Mouse (Mus musculus) embryonic facial prominence, embryonic 12.5 days (tissue): ENCODE measurements around the gene Dnah3. TPM values are rescaled to one million over a fixed set of nuclear protein-coding genes. Genes with fewer than 3 reads are reported as not detected.

ENCODE experiments used
- ATAC-seq: fragments of 200-750 bp; cut with Nextera tagmentation; 2 replicates; pipeline ENCODE4 v1.8.0; 2017; ENCODE audit not compliant: insufficient number of reproducible peaks, insufficient read depth, low FRiP score, low TSS enrichment
- H3K27ac ChIP-seq: fragments of 300-500 bp; sonication (generic); 2 replicates; pipeline ENCODE4 v1.5.1; 2016; ENCODE audit warnings: mild to moderate bottlenecking
- H3K27me3 ChIP-seq: fragments of 300-500 bp; sonication (generic); 2 replicates; pipeline ENCODE4 v1.6.1; 2016; ENCODE audit warnings: mild to moderate bottlenecking, moderate library complexity
- H3K36me3 ChIP-seq: fragments of 300-500 bp; sonication (generic); 2 replicates; pipeline ENCODE4 v1.6.1; 2016; ENCODE audit warnings: mild to moderate bottlenecking
- H3K4me1 ChIP-seq: fragments of 300-500 bp; sonication (generic); 2 replicates; pipeline ENCODE4 v1.6.1; 2016
- H3K4me2 ChIP-seq: fragments of 300-500 bp; sonication (generic); replicated peaks from 2 replicates; pipeline ENCODE4 v1.6.1; 2016; ENCODE audit warnings: mild to moderate bottlenecking, moderate library complexity
- H3K4me3 ChIP-seq: fragments of 300-500 bp; sonication (generic); 2 replicates; pipeline ENCODE4 v1.5.1; 2016; ENCODE audit warnings: mild to moderate bottlenecking
- H3K9ac ChIP-seq: fragments of 300-500 bp; sonication (generic); 2 replicates; pipeline ENCODE4 v1.6.1; 2016; ENCODE audit warnings: mild to moderate bottlenecking, moderate library complexity
- H3K9me3 ChIP-seq: fragments of 300-500 bp; sonication (generic); 2 replicates; pipeline ENCODE4 v1.6.1; 2016; ENCODE audit warnings: mild to moderate bottlenecking, moderate library complexity
- WGBS: fragments of 180-500 bp; shearing (Covaris S2); methylation state at CpG from one replicate; pipeline ENCODE4 v1.1.7; 2016; 5-methylcytosine and 5-hydroxymethylcytosine counted together
- polyA plus RNA-seq: library from polyadenylated mRNA; unstranded; fragments of >200 nt; fragmentation: Nextera tagmentation; extraction: Ambion mirVana; gene quantifications from 2 replicates; pipeline ENCODE4 v1.2.1, GENCODE M21; 2016

The Dnah3 gene
- polyA plus RNA-seq: not detected in 2 replicates

- Histone ChIP-seq H3K9ac (no peak within 1 kb of the TSS), H3K4me2 (no peak within 1 kb of the TSS), H3K36me3 (no peaks in the 10 kb centered on the region), H3K4me1 (no peaks in the 10 kb centered on the region), H3K9me3 (no peaks in the 10 kb centered on the region), H3K27ac (no peak within 1 kb of the TSS), H3K4me3 (no peak within 1 kb of the TSS), H3K27me3 (no peaks in the 10 kb centered on the region)
- 85% methylated on average over 6 of the region's 6 CpGs for WGBS
- ATAC-seq: no peak
These were observed at the start of gene Dnah3 for GRCm38 (mm10) chr7:120095180-120095579. Gene Dnah3 (minus strand): TSS chr7:120095280.

DNA sequence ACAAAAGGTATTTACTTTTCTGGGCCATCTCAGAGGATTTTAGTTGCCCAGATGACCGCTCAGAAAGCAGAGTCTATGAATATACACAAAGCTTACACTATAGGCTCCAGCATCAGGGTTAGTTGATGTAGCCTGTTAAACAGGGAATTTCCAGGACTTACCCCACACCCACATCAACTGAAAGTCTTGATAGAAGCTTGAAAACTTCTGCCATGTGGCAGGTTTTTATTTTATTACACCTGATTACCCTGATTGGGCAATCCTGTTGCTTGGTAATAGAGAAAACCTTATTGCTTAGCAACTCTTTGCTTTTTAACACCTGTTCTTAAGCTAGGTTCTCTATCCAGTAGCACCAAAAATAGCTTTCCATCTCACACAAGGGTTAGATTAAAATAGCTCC lies 47.7 kb upstream of the Dnah3 start:
- H3K4me3 ChIP-seq: no peak overlapping the region
- H3K4me1 ChIP-seq: no peaks in the 10 kb centered on the region
- H3K27me3 ChIP-seq: no peaks in the 10 kb centered on the region
- 86% methylated on average over 1 of the region's 1 CpGs for WGBS
- no peak overlapping the region for H3K27ac ChIP-seq
- H3K4me2 ChIP-seq: no peak overlapping the region
- no peaks in the 10 kb centered on the region for H3K36me3 ChIP-seq
- no peaks in the 10 kb centered on the region for H3K9me3 ChIP-seq
- ATAC-seq: no peak
- no peak overlapping the region for H3K9ac ChIP-seq

DNA sequence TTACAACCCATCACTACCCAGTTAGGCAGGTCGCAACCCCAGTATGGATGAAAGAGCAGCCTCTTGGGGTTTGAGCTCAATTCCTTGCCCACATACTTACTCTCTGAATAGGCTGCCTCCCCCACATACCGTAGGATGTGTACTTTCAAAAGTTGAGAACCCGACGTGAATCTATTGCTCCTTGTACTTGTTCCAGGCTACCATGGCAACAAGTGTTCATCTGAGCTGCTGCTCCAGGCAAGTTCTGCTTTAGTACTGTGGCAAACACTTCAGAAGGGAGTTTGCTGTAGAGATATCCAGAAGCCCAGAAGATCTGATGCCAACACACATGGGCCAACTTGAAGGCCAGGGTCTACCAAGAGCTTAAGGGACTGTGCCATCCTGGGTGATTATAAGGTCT lies 33.9 kb upstream of the Dnah3 start:
- Histone ChIP-seq H3K36me3 (no peaks in the 10 kb centered on the region), H3K27ac (0 out of 2 replicates have a peak overlapping the region, but pooled peaks have one; percentile 80), H3K4me3 (no peak overlapping the region), H3K4me1 (peaks cover 27% of the 10 kb centered on the region), H3K27me3 (no peaks in the 10 kb centered on the region), H3K9ac (no peak overlapping the region), H3K9me3 (no peaks in the 10 kb centered on the region), H3K4me2 (no peak overlapping the region)
- WGBS: 73% methylated on average over 4 of the region's 4 CpGs
- ATAC-seq: no peak

- H3K4me2 ChIP-seq: no peak overlapping the region
- peak; percentile 77 for ATAC-seq
These were observed 32.6 kb upstream of the Dnah3 start for GRCm38 (mm10) chr7:120127686-120128059.

GRCm38 (mm10) chr7:120126976-120127685 lies 32.1 kb upstream of the Dnah3 start:
- ATAC-seq: peak; percentile 70
- Histone ChIP-seq H3K4me2 (no peak overlapping the region; the same call in 1 of the 2 replicates), H3K27ac (peak overlapping the region; percentile 80), H3K9ac (no peak overlapping the region), H3K36me3 (no peaks in the 10 kb centered on the region), H3K27me3 (no peaks in the 10 kb centered on the region), H3K9me3 (no peaks in the 10 kb centered on the region), H3K4me1 (peaks cover 27% of the 10 kb centered on the region), H3K4me3 (no peak overlapping the region)
- WGBS: 11% methylated on average over 5 of the region's 5 CpGs

More at GRCm38 (mm10) chr7:120127686-120128059, 32.6 kb upstream of the Dnah3 start:
- H3K27ac ChIP-seq: peak overlapping the region; percentile 80
- H3K9ac ChIP-seq: no peak overlapping the region
- no peaks in the 10 kb centered on the region for H3K36me3 ChIP-seq
- H3K4me3 ChIP-seq: no peak overlapping the region
- H3K4me1 ChIP-seq: peaks cover 27% of the 10 kb centered on the region
- WGBS: 11% methylated on average over 4 of the region's 4 CpGs
- no peaks in the 10 kb centered on the region for H3K9me3 ChIP-seq
- H3K27me3 ChIP-seq: no peaks in the 10 kb centered on the region

DNA sequence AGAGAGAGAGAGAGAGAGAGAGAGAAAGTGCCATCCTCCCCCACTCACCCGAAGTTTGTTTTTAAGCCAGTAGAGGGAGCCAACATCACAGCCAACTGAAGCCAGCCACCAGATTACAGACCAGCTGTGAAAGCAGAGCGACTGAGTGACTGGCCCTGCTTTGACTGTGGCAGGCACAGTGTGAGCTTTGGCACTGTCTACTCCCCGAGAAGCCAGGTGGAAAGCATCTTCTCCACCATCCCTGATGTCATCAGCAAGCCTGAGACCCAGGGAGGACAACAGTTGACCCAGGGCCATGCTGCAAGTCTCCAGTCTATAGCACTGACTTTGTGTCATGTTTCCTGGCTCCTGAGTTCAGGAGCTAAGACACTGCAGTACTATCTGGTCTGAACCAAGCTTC lies 29.8 kb upstream of the Dnah3 start:
- Histone ChIP-seq H3K9ac (no peak overlapping the region), H3K36me3 (no peaks in the 10 kb centered on the region), H3K4me1 (peaks cover 27% of the 10 kb centered on the region), H3K4me3 (no peak overlapping the region), H3K9me3 (no peaks in the 10 kb centered on the region), H3K4me2 (no peak overlapping the region), H3K27me3 (no peaks in the 10 kb centered on the region), H3K27ac (peak overlapping the region; percentile 69)
- WGBS: 6% methylated on average over 3 of the region's 3 CpGs
- ATAC-seq: peak; percentile 52; the same call in 1 of the 2 replicates

- H3K36me3 ChIP-seq: no peaks in the 10 kb centered on the region
- H3K4me1 ChIP-seq: peaks cover 27% of the 10 kb centered on the region
- H3K4me3 ChIP-seq: no peak overlapping the region
- ATAC-seq: no peak
- 72% methylated on average over 4 of the region's 4 CpGs for WGBS
- H3K27me3 ChIP-seq: no peaks in the 10 kb centered on the region
- no peaks in the 10 kb centered on the region for H3K9me3 ChIP-seq
- no peak overlapping the region for H3K4me2 ChIP-seq
- no peak overlapping the region for H3K27ac ChIP-seq
- no peak overlapping the region for H3K9ac ChIP-seq
These were observed 28.7 kb upstream of the Dnah3 start for GRCm38 (mm10) chr7:120123776-120124175.

GRCm38 (mm10) chr7:120117529-120117928 lies 22.4 kb upstream of the Dnah3 start:
- ATAC-seq: no peak
- WGBS: 42% methylated on average over 6 of the region's 6 CpGs
- no peaks in the 10 kb centered on the region for H3K9me3 ChIP-seq

GRCm38 (mm10) chr7:120116976-120117375 lies 21.9 kb upstream of the Dnah3 start:
- 0 out of 2 replicates have a peak, but pooled peaks have one; percentile 35 for ATAC-seq
- Histone ChIP-seq H3K4me3 (no peak overlapping the region), H3K9ac (no peak overlapping the region), H3K9me3 (no peaks in the 10 kb centered on the region), H3K4me1 (peaks cover 10% of the 10 kb centered on the region; the same call in 1 of the 2 replicates), H3K4me2 (no peak overlapping the region), H3K36me3 (no peaks in the 10 kb centered on the region), H3K27ac (0 out of 2 replicates have a peak overlapping the region, but pooled peaks have one; percentile 30), H3K27me3 (no peaks in the 10 kb centered on the region)
- 69% methylated on average over 5 of the region's 5 CpGs for WGBS

More at GRCm38 (mm10) chr7:120117529-120117928, 22.4 kb upstream of the Dnah3 start:
- H3K27me3 ChIP-seq: no peaks in the 10 kb centered on the region
- no peak overlapping the region for H3K9ac ChIP-seq
- no peak overlapping the region for H3K4me3 ChIP-seq
- H3K4me2 ChIP-seq: no peak overlapping the region
- H3K4me1 ChIP-seq: peaks cover 10% of the 10 kb centered on the region; the same call in 1 of the 2 replicates
- no peaks in the 10 kb centered on the region for H3K36me3 ChIP-seq
- 0 out of 2 replicates have a peak overlapping the region, but pooled peaks have one; percentile 30 for H3K27ac ChIP-seq

GRCm38 (mm10) chr7:120109676-120110075 lies 14.6 kb upstream of the Dnah3 start:
- H3K9ac ChIP-seq: no peak overlapping the region
- no peaks in the 10 kb centered on the region for H3K27me3 ChIP-seq
- no peak overlapping the region for H3K4me3 ChIP-seq
- no peak overlapping the region for H3K4me2 ChIP-seq
- 83% methylated on average over 5 of the region's 5 CpGs for WGBS
- no peaks in the 10 kb centered on the region for H3K4me1 ChIP-seq
- no peaks in the 10 kb centered on the region for H3K9me3 ChIP-seq
- no peak overlapping the region for H3K27ac ChIP-seq
- 0 out of 2 replicates have a peak, but pooled peaks cover 4% of the 10 kb centered on the region for H3K36me3 ChIP-seq
- no peak for ATAC-seq

- 74% methylated on average over 2 of the region's 2 CpGs for WGBS
- H3K27me3 ChIP-seq: no peaks in the 10 kb centered on the region
- H3K27ac ChIP-seq: no peak overlapping the region
- no peak overlapping the region for H3K4me3 ChIP-seq
- ATAC-seq: no peak
- H3K4me2 ChIP-seq: no peak overlapping the region
- H3K9me3 ChIP-seq: no peaks in the 10 kb centered on the region
- no peaks in the 10 kb centered on the region for H3K4me1 ChIP-seq
- H3K36me3 ChIP-seq: 0 out of 2 replicates have a peak, but pooled peaks cover 4% of the 10 kb centered on the region
- H3K9ac ChIP-seq: no peak overlapping the region
These were observed 11.3 kb upstream of the Dnah3 start for GRCm38 (mm10) chr7:120106356-120106755.

- no peak overlapping the region for H3K9ac ChIP-seq
- 0 out of 2 replicates have a peak, but pooled peaks cover 4% of the 10 kb centered on the region for H3K36me3 ChIP-seq
- no peaks in the 10 kb centered on the region for H3K27me3 ChIP-seq
- no peak overlapping the region for H3K4me3 ChIP-seq
- no peaks in the 10 kb centered on the region for H3K4me1 ChIP-seq
- H3K27ac ChIP-seq: no peak overlapping the region
- no peaks in the 10 kb centered on the region for H3K9me3 ChIP-seq
- H3K4me2 ChIP-seq: no peak overlapping the region
- ATAC-seq: no peak
- WGBS: 68% methylated on average over 3 of the region's 3 CpGs
These were observed 9.9 kb upstream of the Dnah3 start for GRCm38 (mm10) chr7:120104975-120105374.
